7 mouse cellular contexts compared by ENCODE assay signal in the genomic region with DNA sequence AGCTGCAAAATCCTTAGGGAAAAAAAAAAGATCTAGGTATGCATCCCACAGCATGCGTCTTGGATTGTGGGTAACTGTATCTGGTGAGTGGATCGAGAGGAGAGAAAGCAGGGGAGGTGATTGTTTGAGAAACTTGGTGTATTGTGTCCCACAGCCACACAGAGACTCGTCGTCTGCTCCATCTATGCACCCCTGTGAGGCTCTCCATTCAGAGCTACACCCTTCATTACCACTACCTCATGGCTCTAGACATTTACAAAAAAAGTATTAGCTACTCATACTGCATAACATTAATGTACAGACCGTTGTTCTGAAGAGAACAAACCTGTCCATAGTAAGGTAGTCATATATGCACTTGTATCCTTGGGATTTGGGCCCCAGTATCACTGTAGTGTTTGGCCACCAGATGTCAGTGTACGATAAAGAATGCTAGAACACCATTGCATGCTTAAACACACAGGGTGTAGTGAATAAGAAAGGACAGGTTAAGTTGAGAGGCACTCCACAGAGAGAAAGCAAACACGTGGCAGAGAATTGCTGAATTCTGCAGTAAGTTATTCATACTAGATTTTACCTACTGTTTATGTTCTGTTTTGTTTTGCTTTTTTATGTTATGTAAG.
DNase-seq lines count a peak whose midpoint lies in the region; ATAC-seq and TF ChIP-seq lines count a peak whose summit lies in the region.

No protein-coding gene starts in this region.

- H3K36me3 ChIP-seq in lung, embryonic 15.5 days = no peaks in the 10 kb centered on the region
- no peaks in the 10 kb centered on the region for H3K36me3 ChIP-seq in intestine, postnatal 0 days (ENCODE audit: control insufficient read depth, insufficient read depth)
- H3K36me3 ChIP-seq in midbrain, embryonic 16.5 days (ENCODE audit: control insufficient read depth, insufficient read depth, low read length) = no peaks in the 10 kb centered on the region

- peak; percentile 46; the same call in 1 of the 2 replicates for ATAC-seq in lung, embryonic 15.5 days (ENCODE audit: borderline replicate concordance, extremely low read depth, low FRiP score, low TSS enrichment)
- no peak for ATAC-seq in intestine, postnatal 0 days
- peak; percentile 89 for ATAC-seq in midbrain, embryonic 16.5 days

- H3K9me3 ChIP-seq in lung, embryonic 15.5 days = no peaks in the 10 kb centered on the region
- H3K9me3 ChIP-seq in intestine, postnatal 0 days (ENCODE audit: control insufficient read depth) = no peaks in the 10 kb centered on the region
- H3K9me3 ChIP-seq in midbrain, embryonic 16.5 days (replicated peaks; ENCODE audit: control insufficient read depth, low read length, poor library complexity, severe bottlenecking) = no peaks in the 10 kb centered on the region

- intact Hi-C loops in gastrocnemius, postnatal 36 days (cut with DNase I) = no loop called here

- no peak overlapping the region for H3K27ac ChIP-seq in lung, embryonic 15.5 days
- no peak overlapping the region for H3K27ac ChIP-seq in cortical plate, adult 2 months (ENCODE audit: insufficient read depth, low read length)
- no peak overlapping the region for H3K27ac ChIP-seq in intestine, postnatal 0 days (ENCODE audit: low read depth, low read length)
- no peak overlapping the region for H3K27ac ChIP-seq in midbrain, embryonic 16.5 days (ENCODE audit: low read length)

- no peak for TF ChIP-seq POLR2A in cortical plate, adult 2 months (IDR thresholded peaks at IDR 0.05; ENCODE audit: extremely low read depth, insufficient read depth, low read length)

- DNase-seq in lung, postnatal 14 days = no peak
- DNase-seq in gastrocnemius, postnatal 36 days = no peak
- DNase-seq in thymus, postnatal 4 days = no peak

- peak; percentile 57; the same call in 1 of the 2 replicates for TF ChIP-seq CTCF in cortical plate, adult 2 months (IDR thresholded peaks at IDR 0.05; ENCODE audit: extremely low read depth, insufficient read depth, low read length)
- TF ChIP-seq CTCF in intestine, postnatal 0 days (IDR thresholded peaks at IDR 0.05; ENCODE audit: low read depth) = peak; percentile 72

- H3K9ac ChIP-seq in lung, embryonic 15.5 days = no peak overlapping the region
- no peak overlapping the region for H3K9ac ChIP-seq in intestine, postnatal 0 days (ENCODE audit: low read depth, low read length)
- H3K9ac ChIP-seq in midbrain, embryonic 16.5 days (ENCODE audit: low read depth, low read length) = no peak overlapping the region

- H3K4me2 ChIP-seq in lung, embryonic 15.5 days = no peak overlapping the region
- H3K4me2 ChIP-seq in intestine, postnatal 0 days (replicated peaks; ENCODE audit: low read depth) = no peak overlapping the region
- H3K4me2 ChIP-seq in midbrain, embryonic 16.5 days (ENCODE audit: low read length) = no peak overlapping the region

- H3K4me3 ChIP-seq in lung, embryonic 15.5 days = no peak overlapping the region
- H3K4me3 ChIP-seq in cortical plate, adult 2 months (ENCODE audit: insufficient read depth, low read length) = no peak overlapping the region
- no peak overlapping the region for H3K4me3 ChIP-seq in intestine, postnatal 0 days (ENCODE audit: low read depth, low read length)
- H3K4me3 ChIP-seq in midbrain, embryonic 16.5 days (ENCODE audit: low read depth, low read length) = no peak overlapping the region

- no peaks in the 10 kb centered on the region for H3K27me3 ChIP-seq in lung, embryonic 15.5 days
- no peaks in the 10 kb centered on the region for H3K27me3 ChIP-seq in intestine, postnatal 0 days (replicated peaks; ENCODE audit: control insufficient read depth, insufficient read depth, low read length)
- H3K27me3 ChIP-seq in midbrain, embryonic 16.5 days (ENCODE audit: control insufficient read depth, insufficient read depth, low read depth, low read length) = no peaks in the 10 kb centered on the region

- WGBS in lung, embryonic 15.5 days = 42% methylated on average over 7 of the region's 7 CpGs
- WGBS in intestine, postnatal 0 days = 51% methylated on average over 7 of the region's 7 CpGs
- WGBS in midbrain, embryonic 16.5 days = 44% methylated on average over 7 of the region's 7 CpGs

- no peaks in the 10 kb centered on the region for H3K4me1 ChIP-seq in lung, embryonic 15.5 days
- H3K4me1 ChIP-seq in cortical plate, adult 2 months (ENCODE audit: control insufficient read depth, insufficient read depth, low read length) = no peaks in the 10 kb centered on the region
- no peaks in the 10 kb centered on the region for H3K4me1 ChIP-seq in intestine, postnatal 0 days (replicated peaks; ENCODE audit: control insufficient read depth, insufficient read depth, low read length)
- no peaks in the 10 kb centered on the region for H3K4me1 ChIP-seq in midbrain, embryonic 16.5 days (ENCODE audit: control insufficient read depth, insufficient read depth, low read length)
